Mouse (Mus musculus) ES-E14 (cell line): Measurements from ENCODE around the gene Pde6d.
A peak's percentile ranks its signal among the peaks of the same experiment; 100 is the strongest.

Experiments
- CHD2 ChIP-seq: IDR thresholded peaks from 2 replicates; pipeline ENCODE4 v1.6.1; 2014; ENCODE audit warnings: mild to moderate bottlenecking, low read depth, low read length, inconsistent platforms
- HCFC1 ChIP-seq: IDR thresholded peaks from 2 replicates; pipeline ENCODE4 v1.6.1; 2012; ENCODE audit warnings: low read length, inconsistent platforms, borderline replicate concordance; ENCODE audit not compliant: insufficient read depth
- ZC3H11A ChIP-seq: IDR thresholded peaks from 2 replicates; pipeline ENCODE4 v1.6.1; 2012; ENCODE audit warnings: low read depth, mild to moderate bottlenecking, inconsistent platforms, low read length, borderline replicate concordance
- ZNF384 ChIP-seq: IDR thresholded peaks from 2 replicates; pipeline ENCODE4 v1.6.1; 2012; ENCODE audit warnings: low read depth, low read length, inconsistent platforms

DNA sequence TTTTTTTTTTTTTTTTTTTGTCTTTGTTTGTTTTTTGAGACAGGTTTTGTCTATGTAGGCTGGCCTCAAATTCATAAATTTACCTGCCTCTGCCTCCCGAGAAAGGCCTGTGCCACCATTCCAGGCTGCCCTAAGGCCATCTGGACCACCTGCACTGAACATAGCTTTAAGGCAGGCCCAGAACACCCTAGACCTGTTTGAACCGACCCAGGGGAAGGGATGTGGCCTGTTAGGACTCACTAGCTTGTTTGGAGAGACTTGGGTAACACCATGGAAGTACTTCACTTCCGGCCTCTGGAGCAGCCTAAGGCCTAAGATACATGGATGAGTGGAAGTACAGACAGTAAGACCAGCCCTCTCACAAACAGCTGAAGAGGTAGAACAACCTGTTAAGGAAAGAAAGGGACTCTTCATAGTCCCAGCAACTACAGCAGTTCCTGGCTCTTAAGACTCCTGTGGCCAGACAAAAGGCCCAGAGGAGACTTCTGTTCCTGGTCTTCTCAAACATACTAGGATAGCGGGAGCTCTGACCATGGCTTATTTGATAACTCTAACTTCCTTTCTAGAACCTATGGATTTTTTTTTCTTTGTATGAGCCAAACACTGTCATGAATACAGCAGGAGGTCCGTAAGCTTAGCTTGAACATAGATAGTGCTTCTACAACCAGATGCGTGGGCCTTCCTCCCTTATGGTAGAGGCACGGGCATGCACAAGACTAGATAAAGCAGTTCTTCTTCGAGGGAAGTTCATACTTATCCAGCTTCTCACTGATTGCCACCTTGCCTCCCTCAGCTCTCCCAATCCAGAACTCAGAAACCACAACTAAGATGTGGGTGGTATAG is 58.4 kb downstream of the Pde6d start:
- TF ChIP-seq ZNF384: 0 out of 2 replicates have a peak, but pooled peaks have one; percentile 39
- TF ChIP-seq HCFC1: no peak
- TF ChIP-seq ZC3H11A: no peak
- no peak for TF ChIP-seq CHD2
